Mouse (Mus musculus): ENCODE measurements at regions not wholly inside any gene's neighbourhood (a gene's known extent, or its start where the extent isn't known, plus 50 kb on each side); places are given as distances from the start of the nearest gene placed in this dataset.

DNA sequence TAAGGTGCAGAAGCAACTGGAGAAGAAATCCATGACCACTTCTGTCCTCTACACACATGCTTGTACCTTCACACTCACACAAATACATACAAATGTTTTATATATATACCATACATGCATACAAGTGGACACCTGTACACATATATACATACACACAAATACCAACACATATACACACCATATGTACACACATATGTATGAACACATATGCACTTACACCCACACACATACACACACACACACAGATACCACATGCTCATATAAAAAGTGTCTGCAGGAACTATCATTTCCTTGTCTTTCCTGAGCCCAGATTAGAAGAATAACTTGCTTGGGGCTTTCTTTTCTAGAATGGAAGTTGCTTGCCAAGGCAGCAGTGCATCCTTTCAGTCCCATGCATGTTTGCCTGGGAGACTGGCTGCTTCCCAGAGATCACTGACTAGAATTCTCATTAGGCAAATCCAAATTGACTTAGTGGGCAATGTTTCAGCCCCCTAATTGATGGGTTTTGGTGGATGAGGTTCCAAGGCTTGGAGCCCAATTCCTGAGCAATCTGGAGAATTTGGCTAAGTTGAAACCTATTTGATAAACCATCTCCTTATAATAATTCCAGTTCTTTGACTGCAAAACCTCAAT, 169.2 kb upstream of the Hddc2 start:
- no peak overlapping the region for H3K4me3 ChIP-seq (ENCODE audit: control insufficient read depth in 1 of 2, insufficient read depth in 1 of 2, low read depth in 2 of 2, low read length in 2 of 2)
- H3K27me3 ChIP-seq (ENCODE audit: control insufficient read depth in 1 of 2, insufficient read depth in 2 of 2, low read length in 2 of 2), result no peaks in the 10 kb centered on the region
- no peaks in the 10 kb centered on the region for H3K9me3 ChIP-seq (replicated peaks; ENCODE audit: insufficient read depth, low read length)
- H3K79me2 ChIP-seq (ENCODE audit: control insufficient read depth, insufficient read depth, low read length, poor library complexity), result no peaks in the 10 kb centered on the region
- no peak for DNase-seq (ENCODE audit: low read depth, low spot score)
- no peak overlapping the region for H3K27ac ChIP-seq (ENCODE audit: control insufficient read depth, low read depth, low read length)
- H3K36me3 ChIP-seq (ENCODE audit: control insufficient read depth in 1 of 2, insufficient read depth in 2 of 2, low read length in 2 of 2), result no peaks in the 10 kb centered on the region
- H3K9ac ChIP-seq (ENCODE audit: control insufficient read depth, low read depth, low read length, poor library complexity, severe bottlenecking), result no peak overlapping the region
- no peaks in the 10 kb centered on the region for H3K4me1 ChIP-seq (ENCODE audit: control insufficient read depth in 1 of 2, insufficient read depth in 2 of 2, low read length in 2 of 2)
- no peak for TF ChIP-seq USF2 (IDR thresholded peaks at IDR 0.05; ENCODE audit: borderline replicate concordance in 1 of 2, insufficient read depth in 1 of 2, low read depth in 1 of 2, low read length in 2 of 2)
- TF ChIP-seq HCFC1 (IDR thresholded peaks at IDR 0.05; ENCODE audit: low read depth, low read length), result no peak
- no peak for TF ChIP-seq NELFE (IDR thresholded peaks at IDR 0.05; ENCODE audit: low read depth, low read length)
- TF ChIP-seq CHD2 (IDR thresholded peaks at IDR 0.05; ENCODE audit: low read length), result no peak

DNA sequence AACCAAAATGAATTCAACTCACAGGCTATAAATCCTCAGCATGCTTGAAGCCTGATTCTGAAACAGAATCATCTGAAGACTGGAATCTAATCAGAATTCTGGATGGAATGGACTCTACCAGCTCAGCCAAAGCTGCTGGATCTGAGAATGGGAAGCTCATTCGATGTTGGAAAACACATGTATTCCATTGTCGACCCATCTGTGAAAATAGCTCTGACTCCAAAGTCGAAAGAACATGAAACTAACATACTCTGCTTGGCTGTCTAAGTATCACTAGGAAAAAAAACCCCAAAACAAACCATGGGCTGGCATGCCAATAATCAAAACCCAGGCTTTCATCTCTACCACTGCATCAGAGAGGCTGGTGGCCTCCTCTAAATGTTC, 168.7 kb upstream of the Hddc2 start:
- Histone ChIP-seq H3K4me3 (ENCODE audit: control insufficient read depth in 1 of 2, insufficient read depth in 1 of 2, low read depth in 2 of 2, low read length in 2 of 2) (no peak overlapping the region), H3K9me3 (replicated peaks; ENCODE audit: insufficient read depth, low read length) (no peaks in the 10 kb centered on the region), H3K9ac (ENCODE audit: control insufficient read depth, low read depth, low read length, poor library complexity, severe bottlenecking) (no peak overlapping the region), H3K27me3 (ENCODE audit: control insufficient read depth in 1 of 2, insufficient read depth in 2 of 2, low read length in 2 of 2) (no peaks in the 10 kb centered on the region), H3K27ac (ENCODE audit: control insufficient read depth, low read depth, low read length) (no peak overlapping the region), H3K79me2 (ENCODE audit: control insufficient read depth, insufficient read depth, low read length, poor library complexity) (no peaks in the 10 kb centered on the region), H3K4me1 (ENCODE audit: control insufficient read depth in 1 of 2, insufficient read depth in 2 of 2, low read length in 2 of 2) (no peaks in the 10 kb centered on the region), H3K36me3 (ENCODE audit: control insufficient read depth in 1 of 2, insufficient read depth in 2 of 2, low read length in 2 of 2) (no peaks in the 10 kb centered on the region)
- no peak for DNase-seq (ENCODE audit: low read depth, low spot score)
- TF ChIP-seq MYB (IDR thresholded peaks at IDR 0.05; ENCODE audit: low read depth, low read length) (no peak), GATA1 (IDR thresholded peaks at IDR 0.05; ENCODE audit: low read depth, low read length) (no peak), CHD1 (IDR thresholded peaks at IDR 0.05; ENCODE audit: low read depth, low read length) (no peak), ELF1 (IDR thresholded peaks at IDR 0.05; ENCODE audit: low read depth, low read length) (no peak), USF1 (IDR thresholded peaks at IDR 0.05; ENCODE audit: low read depth, low read length) (no peak), ZMIZ1 (IDR thresholded peaks at IDR 0.05; ENCODE audit: low read depth, low read length) (no peak), TAL1 (IDR thresholded peaks at IDR 0.05; ENCODE audit: low read length) (no peak), GABPA (IDR thresholded peaks at IDR 0.05; ENCODE audit: low read depth, low read length) (no peak), E2F4 (IDR thresholded peaks at IDR 0.05; ENCODE audit: borderline replicate concordance, low read depth, low read length) (no peak), CHD2 (IDR thresholded peaks at IDR 0.05; ENCODE audit: low read length) (no peak), ZC3H11A (IDR thresholded peaks at IDR 0.05; ENCODE audit: low read depth, low read length) (no peak), POLR2A (IDR thresholded peaks at IDR 0.05; ENCODE audit: control insufficient read depth in 1 of 2, insufficient read depth in 1 of 2, low read depth in 1 of 2, low read length in 2 of 2, poor library complexity in 1 of 2) (no peak), BHLHE40 (IDR thresholded peaks at IDR 0.05; ENCODE audit: borderline replicate concordance, low read depth, low read length) (no peak), RCOR1 (IDR thresholded peaks at IDR 0.05; ENCODE audit: low read depth, low read length) (no peak), KAT2A (conservative IDR thresholded peaks at IDR 0.05; ENCODE audit: low read depth, low read length) (no peak), TCF12 (IDR thresholded peaks at IDR 0.05; ENCODE audit: low read depth, low read length) (no peak), SMC3 (IDR thresholded peaks at IDR 0.05; ENCODE audit: low read depth, low read length) (no peak), ETS1 (IDR thresholded peaks at IDR 0.05; ENCODE audit: low read depth, low read length) (no peak)

All from MEL (cell line).